ENCODE assay signal across 12 mouse cellular contexts in genomic region chr8:46737421-46737820, GRCm38 (mm10). TPM values are rescaled to one million over a fixed set of nuclear protein-coding genes. Genes with fewer than 3 reads are reported as not detected.
DNase-seq lines count a peak whose midpoint lies in the region; ATAC-seq and TF ChIP-seq lines count a peak whose summit lies in the region.
"Had no signal": no experiment of that assay in that cellular context is flagged by ENCODE, and none has a peak within 500 bp of the region (broad histone marks: within the 10 kb centered on the region; RNA-seq: fewer than 3 reads in every experiment).

No protein-coding gene starts in this region.

- WGBS in heart, embryonic 13.5 days, result 56% methylated on average over 10 of the region's 10 CpGs
- 44% methylated on average over 10 of the region's 10 CpGs for WGBS in heart, embryonic 11.5 days (ENCODE audit: insufficient replicate concordance)
- WGBS in liver, embryonic 16.5 days (ENCODE audit: insufficient replicate concordance), result 24% methylated on average over 10 of the region's 10 CpGs
- WGBS in stomach, postnatal 0 days, result 72% methylated on average over 10 of the region's 10 CpGs

- peak; percentile 65 for DNase-seq in liver
- peak; percentile 71 for DNase-seq in lung, postnatal 36 days
- DNase-seq in cerebellum, postnatal 4 days (ENCODE audit: low spot score in 2 of 2), result no peak
- DNase-seq in stomach, postnatal 0 days (ENCODE audit: low spot score), result no peak

- no peak for ATAC-seq in heart, embryonic 13.5 days (ENCODE audit: extremely low read depth, insufficient number of reproducible peaks, low FRiP score, low TSS enrichment)
- no peak for ATAC-seq in heart, embryonic 11.5 days (replicated peaks; ENCODE audit: insufficient number of reproducible peaks, low FRiP score, low TSS enrichment)
- ATAC-seq in liver, embryonic 16.5 days (ENCODE audit: low read depth), result no peak
- ATAC-seq in stomach, postnatal 0 days (ENCODE audit: low FRiP score, low TSS enrichment), result no peak
- ATAC-seq: hindbrain, embryonic 16.5 days had no signal

- no peak overlapping the region for H3K4me3 ChIP-seq in heart, embryonic 13.5 days
- no peak overlapping the region for H3K4me3 ChIP-seq in heart, embryonic 11.5 days (ENCODE audit: low read depth, low read length)
- H3K4me3 ChIP-seq in liver, embryonic 16.5 days (ENCODE audit: low read depth, low read length), result no peak overlapping the region
- H3K4me3 ChIP-seq in stomach, postnatal 0 days (ENCODE audit: low read depth, low read length), result no peak overlapping the region
- H3K4me3 ChIP-seq: embryonic facial prominence, embryonic 12.5 days; forebrain, embryonic 12.5 days; neural tube, embryonic 13.5 days had no signal

- 0 out of 2 replicates have a peak, but pooled peaks cover 6% of the 10 kb centered on the region for H3K36me3 ChIP-seq in heart, embryonic 13.5 days
- no peaks in the 10 kb centered on the region for H3K36me3 ChIP-seq in heart, embryonic 11.5 days (ENCODE audit: control insufficient read depth, insufficient read depth, low read length)
- H3K36me3 ChIP-seq in liver, embryonic 16.5 days (ENCODE audit: control insufficient read depth, insufficient read depth), result no peaks in the 10 kb centered on the region
- no peaks in the 10 kb centered on the region for H3K36me3 ChIP-seq in stomach, postnatal 0 days (ENCODE audit: control insufficient read depth, insufficient read depth, low read length)
- H3K36me3 ChIP-seq: embryonic facial prominence, embryonic 12.5 days; forebrain, embryonic 12.5 days; neural tube, embryonic 13.5 days had no signal

- 0 out of 2 replicates have a peak, but pooled peaks cover 8% of the 10 kb centered on the region for H3K9me3 ChIP-seq in heart, embryonic 13.5 days
- peaks cover 4% of the 10 kb centered on the region for H3K9me3 ChIP-seq in heart, embryonic 11.5 days (replicated peaks; ENCODE audit: control insufficient read depth, low read length)
- peaks cover 4% of the 10 kb centered on the region for H3K9me3 ChIP-seq in liver, embryonic 16.5 days (replicated peaks; ENCODE audit: control insufficient read depth, low read length)
- H3K9me3 ChIP-seq in stomach, postnatal 0 days (ENCODE audit: control insufficient read depth, low read length), result no peaks in the 10 kb centered on the region
- H3K9me3 ChIP-seq: neural tube, embryonic 13.5 days had no signal

- 0 out of 2 replicates have a peak overlapping the region, but pooled peaks have one; percentile 85 for H3K4me2 ChIP-seq in heart, embryonic 13.5 days
- H3K4me2 ChIP-seq in heart, embryonic 11.5 days, result no peak overlapping the region
- peak overlapping the region; percentile 88; the same call in 1 of the 2 replicates for H3K4me2 ChIP-seq in liver, embryonic 16.5 days (ENCODE audit: low read depth, low read length)
- H3K4me2 ChIP-seq in stomach, postnatal 0 days (replicated peaks; ENCODE audit: low read depth), result no peak overlapping the region
- H3K4me2 ChIP-seq: embryonic facial prominence, embryonic 12.5 days; forebrain, embryonic 12.5 days had no signal

- TF ChIP-seq CTCF in stomach, postnatal 0 days (IDR thresholded peaks at IDR 0.05; ENCODE audit: low read depth), result no peak

- no peak for TF ChIP-seq EP300 in stomach, postnatal 0 days (optimal IDR thresholded peaks at IDR 0.05)

- H3K27ac ChIP-seq in heart, embryonic 13.5 days (replicated peaks), result no peak overlapping the region
- H3K27ac ChIP-seq in heart, embryonic 11.5 days (ENCODE audit: low read depth, low read length), result no peak overlapping the region
- H3K27ac ChIP-seq in liver, embryonic 16.5 days (ENCODE audit: low read length), result no peak overlapping the region; the same call in 1 of the 2 replicates
- no peak overlapping the region for H3K27ac ChIP-seq in stomach, postnatal 0 days (replicated peaks)
- H3K27ac ChIP-seq: embryonic facial prominence, embryonic 12.5 days; forebrain, embryonic 12.5 days; macrophage; neural tube, embryonic 13.5 days had no signal

- H3K4me1 ChIP-seq in heart, embryonic 13.5 days, result peaks cover 28% of the 10 kb centered on the region
- H3K4me1 ChIP-seq in heart, embryonic 11.5 days (ENCODE audit: control insufficient read depth, insufficient read depth, low read length), result peaks cover 18% of the 10 kb centered on the region
- H3K4me1 ChIP-seq in liver, embryonic 16.5 days (ENCODE audit: control insufficient read depth, low read depth, low read length), result peaks cover 28% of the 10 kb centered on the region
- H3K4me1 ChIP-seq in stomach, postnatal 0 days (replicated peaks; ENCODE audit: control insufficient read depth, insufficient read depth), result no peaks in the 10 kb centered on the region

- H3K27me3 ChIP-seq in heart, embryonic 13.5 days (replicated peaks), result no peaks in the 10 kb centered on the region
- H3K27me3 ChIP-seq in heart, embryonic 11.5 days (ENCODE audit: control insufficient read depth, insufficient read depth, low read length), result no peaks in the 10 kb centered on the region
- no peaks in the 10 kb centered on the region for H3K27me3 ChIP-seq in liver, embryonic 16.5 days (ENCODE audit: control insufficient read depth, insufficient read depth, low read depth, low read length)
- H3K27me3 ChIP-seq in stomach, postnatal 0 days (ENCODE audit: control insufficient read depth, insufficient read depth, low read length), result no peaks in the 10 kb centered on the region
- H3K27me3 ChIP-seq: embryonic facial prominence, embryonic 12.5 days; forebrain, embryonic 12.5 days; neural tube, embryonic 13.5 days had no signal

- H3K9ac ChIP-seq in heart, embryonic 13.5 days, result no peak overlapping the region
- H3K9ac ChIP-seq in heart, embryonic 11.5 days (ENCODE audit: low read depth, low read length), result no peak overlapping the region
- H3K9ac ChIP-seq in liver, embryonic 16.5 days (ENCODE audit: low read depth, low read length), result no peak overlapping the region
- no peak overlapping the region for H3K9ac ChIP-seq in stomach, postnatal 0 days (ENCODE audit: low read length)
- H3K9ac ChIP-seq: embryonic facial prominence, embryonic 12.5 days; forebrain, embryonic 12.5 days; neural tube, embryonic 13.5 days had no signal

RNA-seq across cellular contexts. Expression of gene Irf2, which starts 2.1 kb away (rescaled TPM):
- 10.8 and 14.0 TPM in 2 replicates for polyA plus RNA-seq in heart, embryonic 13.5 days (2015; fragmentation: Nextera tagmentation; extraction: Ambion mirVana)
- 11.6 and 16.5 TPM in 2 replicates for polyA plus RNA-seq in heart, embryonic 11.5 days (2014; fragmentation: Nextera tagmentation; extraction: Ambion mirVana)
- 10.6 and 12.1 TPM in 2 replicates for polyA plus RNA-seq in liver, embryonic 16.5 days (2015; fragmentation: Nextera tagmentation; extraction: Ambion mirVana)
- polyA plus RNA-seq in stomach, postnatal 0 days (2015; fragmentation: Nextera tagmentation; extraction: Ambion mirVana), result 23.3 and 27.0 TPM in 2 replicates

Comparison
In these comparisons a context has a peak if more than half of its experiments do, and no peak if none do; other contexts are left out.
1. H3K4me2 ChIP-seq: peak in heart, embryonic 13.5 days (single experiment) and liver, embryonic 16.5 days (single experiment); none in heart, embryonic 11.5 days (single experiment) and stomach, postnatal 0 days (single experiment).
2. DNase-seq: peak in liver (single experiment) and lung, postnatal 36 days (single experiment); none in cerebellum, postnatal 4 days (0 of 2) and stomach, postnatal 0 days (single experiment).